Mouse (Mus musculus): ENCODE data around the gene Acsm2. TPM values are rescaled to one million over a fixed set of nuclear protein-coding genes. Genes with fewer than 3 reads are reported as not detected.

Gene Acsm2
- total and polyA plus RNA-seq, 2 experiments from 2014 or later, result not detected

DNA sequence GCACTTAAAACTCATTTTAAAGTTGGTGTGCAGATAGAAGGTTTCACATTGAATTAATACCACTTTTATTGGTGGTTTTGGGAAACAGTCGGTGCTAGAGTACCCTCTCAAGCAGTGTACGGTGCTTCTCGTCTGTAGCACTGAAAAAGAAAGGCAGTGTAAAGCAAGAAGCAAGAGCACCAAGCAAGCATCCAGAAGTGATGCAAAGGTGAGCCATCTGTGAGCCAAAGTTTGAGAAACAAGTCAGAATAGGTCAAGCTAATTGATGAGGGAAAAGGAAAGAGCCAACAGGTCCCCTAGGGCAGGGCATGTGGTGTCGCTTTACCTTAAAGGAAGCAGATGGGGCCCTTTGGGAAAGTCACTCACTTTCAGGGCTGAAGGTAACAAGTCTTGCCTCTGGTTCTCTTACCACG, 52.5 kb downstream of the Acsm2 start, which contains the start of gene Acsm1:
Gene Acsm1, plus strand, starts transcription at position 363 of the 413 bp plus-strand sequence.
- Histone ChIP-seq H3K27ac (ENCODE audit: low read depth, low read length) (no peak within 1 kb of the TSS), H3K9ac (replicated peaks; ENCODE audit: low read length, poor library complexity, severe bottlenecking) (no peak within 1 kb of the TSS), H3K36me3 (ENCODE audit: insufficient read depth, low read length) (no peaks in the 10 kb centered on the region), H3K9me3 (ENCODE audit: low read length) (no peaks in the 10 kb centered on the region), H3K4me1 (ENCODE audit: insufficient read depth, low read length) (no peaks in the 10 kb centered on the region), H3K27me3 (ENCODE audit: insufficient read depth, low read length) (no peaks in the 10 kb centered on the region), H3K4me3 (ENCODE audit: low read depth, low read length) (no peak within 1 kb of the TSS), H3K4me2 (ENCODE audit: low read depth, low read length, poor library complexity, severe bottlenecking) (no peak within 1 kb of the TSS)
- TF ChIP-seq CTCF (IDR thresholded peaks at IDR 0.05), result no peak
- WGBS, result 82% methylated on average over 5 of the region's 5 CpGs
- ATAC-seq (ENCODE audit: low FRiP score), result no peak
- no peak for DNase-seq (ENCODE audit: low spot score)

DNA sequence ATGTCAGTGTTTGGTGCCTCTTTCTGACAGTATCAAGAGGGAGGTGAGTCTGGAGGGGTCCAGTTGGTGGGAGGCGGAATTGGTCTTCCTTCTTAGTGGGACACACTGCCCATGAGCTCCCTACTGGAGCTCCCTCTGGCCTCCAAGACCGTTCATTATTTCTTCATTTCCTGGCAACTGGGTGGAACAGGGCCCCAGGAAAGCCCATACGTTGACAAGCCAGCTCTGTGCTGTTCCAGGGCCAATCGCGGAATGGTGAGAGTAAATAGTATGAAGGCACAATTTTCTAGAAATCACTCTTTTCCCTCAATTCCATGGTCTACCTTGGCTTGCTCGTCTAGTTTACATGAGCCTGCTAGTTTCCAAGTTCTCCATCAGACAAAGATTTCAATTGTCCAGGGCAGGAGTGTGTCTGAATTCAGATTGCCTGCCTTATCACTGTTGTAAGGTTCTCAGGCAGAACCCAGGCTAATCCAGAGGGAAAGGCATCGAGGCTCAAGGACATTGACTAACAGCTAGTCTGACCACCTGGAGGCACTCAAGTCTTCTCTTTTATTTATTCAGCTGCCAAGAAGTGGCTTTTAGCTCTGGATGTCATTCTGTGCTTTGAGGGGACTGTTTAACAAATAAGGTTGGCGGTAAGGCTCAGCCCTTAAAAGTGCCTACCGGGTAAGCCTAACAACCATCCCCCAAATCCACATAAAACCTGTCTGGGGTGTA, 53.8 kb downstream of the Acsm2 start:
- Histone ChIP-seq H3K4me1 (ENCODE audit: insufficient read depth, low read length) (no peaks in the 10 kb centered on the region), H3K27ac (ENCODE audit: low read depth, low read length) (no peak overlapping the region), H3K36me3 (ENCODE audit: insufficient read depth, low read length) (no peaks in the 10 kb centered on the region), H3K4me3 (ENCODE audit: low read depth, low read length) (no peak overlapping the region), H3K9ac (replicated peaks; ENCODE audit: low read length, poor library complexity, severe bottlenecking) (no peak overlapping the region), H3K27me3 (ENCODE audit: insufficient read depth, low read length) (no peaks in the 10 kb centered on the region), H3K4me2 (ENCODE audit: low read depth, low read length, poor library complexity, severe bottlenecking) (no peak overlapping the region), H3K9me3 (ENCODE audit: low read length) (no peaks in the 10 kb centered on the region)
- TF ChIP-seq CTCF (IDR thresholded peaks at IDR 0.05), result no peak
- ATAC-seq (ENCODE audit: low FRiP score), result no peak
- WGBS, result 83% methylated on average over 9 of the region's 9 CpGs
- DNase-seq (ENCODE audit: low spot score), result no peak

DNA sequence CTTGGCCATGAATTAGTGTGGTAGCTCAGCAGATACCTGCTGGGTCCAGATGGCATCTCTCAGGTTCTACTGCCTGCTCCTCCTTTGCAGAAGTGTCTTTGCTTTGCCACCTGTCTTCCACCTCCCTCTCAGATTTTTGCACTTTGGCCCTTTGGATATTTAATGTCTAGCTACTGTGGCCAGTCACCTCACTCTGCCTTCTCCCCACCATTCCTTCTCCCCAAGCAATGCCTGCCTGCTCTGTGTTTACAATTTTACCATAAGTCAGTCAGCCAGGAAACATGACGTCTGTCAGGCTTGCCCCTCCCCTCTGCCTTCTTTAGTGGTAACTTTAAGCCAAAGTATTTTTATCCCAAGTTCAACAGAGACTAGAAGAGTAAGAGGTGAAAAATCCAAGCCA, 62.4 kb downstream of the Acsm2 start:
- H3K27ac ChIP-seq (ENCODE audit: low read depth, low read length), result no peak overlapping the region
- H3K4me1 ChIP-seq (ENCODE audit: insufficient read depth, low read length), result no peaks in the 10 kb centered on the region
- no peak for ATAC-seq (ENCODE audit: low FRiP score)
- H3K27me3 ChIP-seq (ENCODE audit: insufficient read depth, low read length), result no peaks in the 10 kb centered on the region
- 62% methylated on average over 1 of the region's 1 CpGs for WGBS
- DNase-seq (ENCODE audit: low spot score), result no peak
- no peaks in the 10 kb centered on the region for H3K9me3 ChIP-seq (ENCODE audit: low read length)
- H3K4me3 ChIP-seq (ENCODE audit: low read depth, low read length), result no peak overlapping the region
- TF ChIP-seq CTCF (IDR thresholded peaks at IDR 0.05), result no peak
- H3K36me3 ChIP-seq (ENCODE audit: insufficient read depth, low read length), result no peaks in the 10 kb centered on the region
- H3K9ac ChIP-seq (replicated peaks; ENCODE audit: low read length, poor library complexity, severe bottlenecking), result no peak overlapping the region
- H3K4me2 ChIP-seq (ENCODE audit: low read depth, low read length, poor library complexity, severe bottlenecking), result no peak overlapping the region

DNA sequence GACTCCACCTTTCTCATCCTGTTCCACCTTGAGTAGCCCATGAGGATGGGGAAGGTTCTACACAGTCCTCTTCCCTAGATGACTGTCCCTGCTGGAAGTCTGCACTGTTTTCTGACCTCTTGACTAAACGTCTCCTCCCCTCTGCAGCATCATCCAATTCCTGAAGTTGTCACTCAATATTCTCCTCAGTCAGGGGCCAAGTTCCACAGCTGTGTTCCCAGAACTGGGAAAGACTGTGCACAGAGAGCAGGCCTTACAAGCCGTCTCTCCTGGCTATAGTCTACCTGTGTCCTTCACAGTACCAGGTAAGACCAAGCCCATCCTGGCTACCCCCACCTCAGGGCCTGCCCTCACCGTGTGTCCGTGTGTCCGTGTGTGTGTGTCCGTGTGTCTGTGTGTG, 63.5 kb downstream of the Acsm2 start:
- Histone ChIP-seq H3K27ac (ENCODE audit: low read depth, low read length) (no peak overlapping the region), H3K4me3 (ENCODE audit: low read depth, low read length) (no peak overlapping the region), H3K9ac (replicated peaks; ENCODE audit: low read length, poor library complexity, severe bottlenecking) (no peak overlapping the region), H3K9me3 (ENCODE audit: low read length) (no peaks in the 10 kb centered on the region), H3K36me3 (ENCODE audit: insufficient read depth, low read length) (no peaks in the 10 kb centered on the region), H3K4me2 (ENCODE audit: low read depth, low read length, poor library complexity, severe bottlenecking) (no peak overlapping the region), H3K4me1 (ENCODE audit: insufficient read depth, low read length) (no peaks in the 10 kb centered on the region), H3K27me3 (ENCODE audit: insufficient read depth, low read length) (no peaks in the 10 kb centered on the region)
- WGBS, result 83% methylated on average over 6 of the region's 6 CpGs
- ATAC-seq (ENCODE audit: low FRiP score) (no peak), DNase-seq (ENCODE audit: low spot score) (no peak)
- no peak for TF ChIP-seq CTCF (IDR thresholded peaks at IDR 0.05)

DNA sequence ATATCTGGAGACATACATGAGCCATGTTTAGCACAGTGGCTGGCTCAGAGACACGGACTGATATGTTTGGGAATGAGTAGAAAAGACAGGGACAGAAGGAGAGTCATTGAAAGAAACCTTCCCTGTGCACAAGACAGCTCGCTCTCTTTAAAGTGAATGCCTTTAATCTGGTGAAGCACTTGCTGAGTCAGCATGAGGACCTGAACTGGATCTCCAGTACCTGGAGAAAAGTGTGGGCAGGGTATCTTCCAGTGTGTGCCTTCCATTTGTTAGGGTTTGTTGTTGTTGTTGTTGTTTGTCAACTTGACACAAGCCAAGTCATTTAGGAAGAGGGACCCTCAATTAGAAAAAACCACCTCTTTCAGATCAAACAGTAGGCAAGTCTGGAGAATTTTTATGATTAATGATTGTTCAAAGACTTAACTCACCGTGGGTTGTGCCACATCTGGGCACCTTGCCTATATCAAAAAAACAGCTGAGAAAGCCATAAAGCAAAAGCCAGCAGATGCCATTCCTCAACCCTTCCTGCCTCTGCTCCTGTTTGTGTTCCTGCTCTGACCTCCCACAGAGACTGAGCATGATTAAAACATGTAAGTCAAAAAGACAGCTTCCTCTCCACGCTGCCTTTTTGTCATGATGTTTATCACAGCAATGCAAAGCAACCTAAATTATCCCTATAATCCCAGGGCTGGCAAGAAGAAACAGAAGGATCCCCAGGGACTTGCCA, 64.2 kb downstream of the Acsm2 start:
- TF ChIP-seq CTCF (IDR thresholded peaks at IDR 0.05), result no peak
- H3K27ac ChIP-seq (ENCODE audit: low read depth, low read length), result no peak overlapping the region
- 60% methylated on average over 4 of the region's 4 CpGs for WGBS
- no peak for ATAC-seq (ENCODE audit: low FRiP score)
- H3K4me3 ChIP-seq (ENCODE audit: low read depth, low read length), result no peak overlapping the region
- DNase-seq (ENCODE audit: low spot score), result no peak
- no peaks in the 10 kb centered on the region for H3K36me3 ChIP-seq (ENCODE audit: insufficient read depth, low read length)
- H3K4me2 ChIP-seq (ENCODE audit: low read depth, low read length, poor library complexity, severe bottlenecking), result no peak overlapping the region
- H3K9ac ChIP-seq (replicated peaks; ENCODE audit: low read length, poor library complexity, severe bottlenecking), result no peak overlapping the region
- no peaks in the 10 kb centered on the region for H3K4me1 ChIP-seq (ENCODE audit: insufficient read depth, low read length)
- H3K27me3 ChIP-seq (ENCODE audit: insufficient read depth, low read length), result no peaks in the 10 kb centered on the region
- H3K9me3 ChIP-seq (ENCODE audit: low read length), result no peaks in the 10 kb centered on the region

DNA sequence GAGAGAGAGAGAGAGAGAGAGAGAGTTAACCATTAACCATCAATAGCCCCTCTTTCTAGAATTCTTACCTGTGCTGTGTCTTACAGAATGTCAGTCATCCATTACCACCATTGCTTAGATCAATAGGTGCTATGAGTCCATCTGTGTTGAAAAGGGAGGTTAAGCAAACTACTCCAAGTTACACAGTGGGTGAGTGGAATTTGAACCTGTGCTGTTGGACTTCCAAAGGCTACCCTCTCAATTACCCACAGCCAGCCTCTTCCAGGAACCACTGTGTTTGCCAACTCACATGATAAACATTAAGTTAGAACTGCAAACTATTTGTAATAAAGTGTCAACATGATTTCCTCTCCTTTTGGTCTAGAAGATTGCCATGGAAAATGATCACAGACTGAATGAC, 66.0 kb downstream of the Acsm2 start:
- Histone ChIP-seq H3K9me3 (ENCODE audit: low read length) (no peaks in the 10 kb centered on the region), H3K4me2 (ENCODE audit: low read depth, low read length, poor library complexity, severe bottlenecking) (no peak overlapping the region), H3K27ac (ENCODE audit: low read depth, low read length) (no peak overlapping the region), H3K4me1 (ENCODE audit: insufficient read depth, low read length) (no peaks in the 10 kb centered on the region), H3K9ac (replicated peaks; ENCODE audit: low read length, poor library complexity, severe bottlenecking) (no peak overlapping the region), H3K4me3 (ENCODE audit: low read depth, low read length) (no peak overlapping the region), H3K36me3 (ENCODE audit: insufficient read depth, low read length) (no peaks in the 10 kb centered on the region), H3K27me3 (ENCODE audit: insufficient read depth, low read length) (no peaks in the 10 kb centered on the region)
- no peak for TF ChIP-seq CTCF (IDR thresholded peaks at IDR 0.05)
- ATAC-seq (ENCODE audit: low FRiP score), result no peak
- DNase-seq (ENCODE audit: low spot score), result no peak
